Mouse (Mus musculus): Measurements from ENCODE around the gene Tmem274. TPM values are rescaled to one million over a fixed set of nuclear protein-coding genes. Genes with fewer than 3 reads are reported as not detected.

The Tmem274 gene
- polyA plus RNA-seq, 1 experiment, result 0.51 TPM

DNA sequence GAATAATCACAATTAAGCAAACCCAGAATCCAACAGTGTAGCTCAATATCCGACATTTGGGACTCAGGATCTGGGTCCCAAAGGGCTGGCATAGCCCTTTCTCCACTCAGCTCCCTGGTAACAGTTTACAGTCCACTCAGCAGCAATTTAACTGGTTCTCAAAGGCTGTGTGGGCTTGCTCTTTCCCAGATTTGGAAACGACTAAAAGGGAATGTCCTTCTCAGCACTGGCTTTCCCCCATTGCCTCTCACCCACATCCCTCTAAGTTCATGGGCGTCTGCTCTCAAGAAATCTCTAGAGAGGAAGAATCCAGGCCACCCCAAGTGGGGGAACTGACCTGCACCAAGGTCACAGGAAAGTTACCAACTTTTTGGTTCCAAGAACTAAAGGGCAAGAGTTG, 7.4 kb downstream of the Tmem274 start:
- Histone ChIP-seq H3K27ac (ENCODE audit: insufficient read depth, low read length) (peak overlapping the region; percentile 86), H3K4me1 (ENCODE audit: control insufficient read depth, insufficient read depth, low read length) (no peaks in the 10 kb centered on the region; the same call in 1 of the 2 replicates), H3K27me3 (ENCODE audit: control insufficient read depth, insufficient read depth, low read length) (no peaks in the 10 kb centered on the region), H3K4me3 (replicated peaks; ENCODE audit: insufficient read depth, low read depth, low read length) (peak overlapping the region; percentile 90)
- WGBS, result 21% methylated on average over 3 of the region's 3 CpGs
- no peak for DNase-seq
- TF ChIP-seq POLR2A (IDR thresholded peaks at IDR 0.05; ENCODE audit: borderline replicate concordance, insufficient read depth, low read length) (no peak), CTCF (IDR thresholded peaks at IDR 0.05; ENCODE audit: borderline replicate concordance, insufficient read depth, low read depth, low read length) (no peak)

- Histone ChIP-seq H3K27ac (ENCODE audit: insufficient read depth, low read length) (peak within 1 kb of the TSS; percentile 86), H3K27me3 (ENCODE audit: control insufficient read depth, insufficient read depth, low read length) (no peaks in the 10 kb centered on the region), H3K4me3 (replicated peaks; ENCODE audit: insufficient read depth, low read depth, low read length) (peak within 1 kb of the TSS; percentile 90), H3K4me1 (ENCODE audit: control insufficient read depth, insufficient read depth, low read length) (no peaks in the 10 kb centered on the region; the same call in 1 of the 2 replicates)
- under 1% methylated on average over 60 of the region's 60 CpGs for WGBS
- DNase-seq, result peak; percentile 92 to 94
- TF ChIP-seq POLR2A (IDR thresholded peaks at IDR 0.05; ENCODE audit: borderline replicate concordance, insufficient read depth, low read length), result peak; percentile 60; the same call in 1 of the 2 replicates
- no peak for TF ChIP-seq CTCF (IDR thresholded peaks at IDR 0.05; ENCODE audit: borderline replicate concordance, insufficient read depth, low read depth, low read length)
Measured at GRCm38 (mm10) chr4:149485053-149485824, 8.1 kb downstream of the Tmem274 start, which contains the start of the genes Nmnat1 and Lzic. Nmnat1 (minus strand) TSS chr4:149485202. Lzic (plus strand) TSS chr4:149485229.

DNA sequence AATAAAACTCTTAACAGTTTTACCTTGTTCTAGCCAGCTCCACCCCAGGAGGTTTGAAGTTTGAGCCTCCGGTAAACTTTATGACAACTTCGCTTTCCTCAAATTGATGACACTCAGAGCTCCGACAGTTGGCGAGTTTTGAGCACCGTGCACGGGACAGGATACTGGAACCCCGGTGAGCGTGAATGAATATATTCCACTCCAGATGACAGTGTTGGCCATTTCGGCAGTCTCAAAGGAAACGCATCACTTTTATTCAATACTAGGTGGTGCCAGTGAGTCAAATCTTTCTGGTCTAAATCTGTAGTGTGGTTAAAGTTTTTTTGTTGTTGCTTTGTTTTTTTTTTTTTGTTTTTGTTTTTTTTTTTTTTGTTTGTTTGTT, 8.6 kb downstream of the Tmem274 start:
- under 1% methylated on average over 10 of the region's 10 CpGs for WGBS
- no peak for TF ChIP-seq POLR2A (IDR thresholded peaks at IDR 0.05; ENCODE audit: borderline replicate concordance, insufficient read depth, low read length)
- peak; percentile 15; the same call in 1 of the 2 replicates for TF ChIP-seq CTCF (IDR thresholded peaks at IDR 0.05; ENCODE audit: borderline replicate concordance, insufficient read depth, low read depth, low read length)
- DNase-seq, result peak in 1 of 2 experiments; percentile 39
- Histone ChIP-seq H3K4me1 (ENCODE audit: control insufficient read depth, insufficient read depth, low read length) (no peaks in the 10 kb centered on the region; the same call in 1 of the 2 replicates), H3K27ac (ENCODE audit: insufficient read depth, low read length) (0 out of 2 replicates have a peak overlapping the region, but pooled peaks have one; percentile 4), H3K4me3 (replicated peaks; ENCODE audit: insufficient read depth, low read depth, low read length) (peak overlapping the region; percentile 90), H3K27me3 (ENCODE audit: control insufficient read depth, insufficient read depth, low read length) (no peaks in the 10 kb centered on the region)

DNA sequence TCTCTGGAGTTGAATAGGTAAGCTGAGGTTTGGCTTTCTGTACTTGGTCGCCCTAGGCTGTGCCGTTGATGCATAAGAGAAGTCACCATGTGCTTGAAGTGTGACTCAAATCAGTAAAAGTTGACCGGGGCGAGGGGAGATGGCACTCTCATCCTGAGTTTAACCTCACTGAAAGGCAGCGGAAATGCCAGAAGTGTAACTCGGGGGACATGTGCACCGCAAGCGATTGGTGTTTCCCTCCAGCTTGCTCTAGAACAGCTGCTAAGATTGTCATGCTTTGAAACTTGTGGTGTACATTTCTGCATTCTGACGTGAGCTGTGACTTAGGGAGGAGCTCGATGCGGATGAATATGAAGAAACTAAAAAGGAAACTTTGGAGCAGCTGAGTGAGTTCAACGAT, 10.6 kb downstream of the Tmem274 start:
- Histone ChIP-seq H3K4me3 (replicated peaks; ENCODE audit: insufficient read depth, low read depth, low read length) (no peak overlapping the region), H3K27me3 (ENCODE audit: control insufficient read depth, insufficient read depth, low read length) (no peaks in the 10 kb centered on the region), H3K27ac (ENCODE audit: insufficient read depth, low read length) (no peak overlapping the region), H3K4me1 (ENCODE audit: control insufficient read depth, insufficient read depth, low read length) (no peaks in the 10 kb centered on the region; the same call in 1 of the 2 replicates)
- no peak for DNase-seq
- 91% methylated on average over 12 of the region's 12 CpGs for WGBS
- no peak for TF ChIP-seq POLR2A (IDR thresholded peaks at IDR 0.05; ENCODE audit: borderline replicate concordance, insufficient read depth, low read length)
- TF ChIP-seq CTCF (IDR thresholded peaks at IDR 0.05; ENCODE audit: borderline replicate concordance, insufficient read depth, low read depth, low read length), result no peak

GRCm38 (mm10) chr4:149489415-149490240, 12.4 kb downstream of the Tmem274 start:
- 95% methylated on average over 14 of the region's 14 CpGs for WGBS

DNA sequence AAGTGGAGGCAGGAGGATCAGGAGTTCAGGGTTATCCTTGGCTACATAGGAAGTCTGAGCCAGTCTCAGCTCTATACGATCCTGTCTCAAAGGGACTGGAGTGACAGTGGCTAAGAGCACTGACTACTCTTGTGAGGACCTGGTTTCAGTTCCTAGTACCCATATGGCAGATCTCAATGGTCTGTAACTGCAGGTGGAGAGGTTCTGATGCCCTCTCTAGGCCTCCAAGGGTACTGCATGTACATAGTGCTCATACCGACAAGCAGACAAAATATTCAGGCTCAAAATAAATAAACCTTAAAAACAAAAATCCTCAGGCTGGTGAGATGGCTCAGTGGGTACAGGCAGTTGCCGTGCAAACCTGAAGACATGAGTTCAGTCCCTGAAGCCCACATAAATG, 14.0 kb downstream of the Tmem274 start:
- no peaks in the 10 kb centered on the region for H3K27me3 ChIP-seq (ENCODE audit: control insufficient read depth, insufficient read depth, low read length)
- no peaks in the 10 kb centered on the region; the same call in 1 of the 2 replicates for H3K4me1 ChIP-seq (ENCODE audit: control insufficient read depth, insufficient read depth, low read length)
- no peak overlapping the region for H3K27ac ChIP-seq (ENCODE audit: insufficient read depth, low read length)
- 98% methylated on average over 3 of the region's 3 CpGs for WGBS
- peak; percentile 24; the same call in 1 of the 2 replicates for TF ChIP-seq CTCF (IDR thresholded peaks at IDR 0.05; ENCODE audit: borderline replicate concordance, insufficient read depth, low read depth, low read length)
- no peak for TF ChIP-seq POLR2A (IDR thresholded peaks at IDR 0.05; ENCODE audit: borderline replicate concordance, insufficient read depth, low read length)
- no peak overlapping the region for H3K4me3 ChIP-seq (replicated peaks; ENCODE audit: insufficient read depth, low read depth, low read length)
- DNase-seq, result no peak

More at GRCm38 (mm10) chr4:149489415-149490240, 12.4 kb downstream of the Tmem274 start:
- TF ChIP-seq CTCF (IDR thresholded peaks at IDR 0.05; ENCODE audit: borderline replicate concordance, insufficient read depth, low read depth, low read length) (no peak), POLR2A (IDR thresholded peaks at IDR 0.05; ENCODE audit: borderline replicate concordance, insufficient read depth, low read length) (no peak)
- no peak for DNase-seq
- Histone ChIP-seq H3K4me1 (ENCODE audit: control insufficient read depth, insufficient read depth, low read length) (no peaks in the 10 kb centered on the region; the same call in 1 of the 2 replicates), H3K4me3 (replicated peaks; ENCODE audit: insufficient read depth, low read depth, low read length) (no peak overlapping the region), H3K27ac (ENCODE audit: insufficient read depth, low read length) (no peak overlapping the region), H3K27me3 (ENCODE audit: control insufficient read depth, insufficient read depth, low read length) (no peaks in the 10 kb centered on the region)

DNA sequence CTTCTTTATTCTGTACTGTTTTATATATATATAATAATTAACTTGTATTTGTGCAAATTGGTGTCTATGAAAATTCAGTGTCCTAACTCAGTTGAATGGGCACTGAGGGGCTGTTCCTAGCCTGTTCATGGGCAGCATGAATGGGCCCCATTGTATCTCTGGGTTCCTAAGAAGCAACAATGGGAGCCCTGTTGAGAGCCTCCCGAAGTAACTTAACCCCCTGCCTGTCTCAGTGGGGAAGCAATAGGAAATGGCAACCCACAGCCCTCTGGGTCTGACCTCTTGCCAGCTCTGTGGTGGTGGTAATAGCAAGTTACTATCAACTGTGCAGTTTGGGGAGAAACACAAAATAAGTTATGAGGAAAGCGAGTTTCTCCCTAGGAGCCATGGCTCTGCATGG, 19.4 kb downstream of the Tmem274 start:
- Histone ChIP-seq H3K27ac (ENCODE audit: insufficient read depth, low read length) (no peak overlapping the region; the same call in 1 of the 2 replicates), H3K4me1 (ENCODE audit: control insufficient read depth, insufficient read depth, low read length) (no peaks in the 10 kb centered on the region), H3K27me3 (ENCODE audit: control insufficient read depth, insufficient read depth, low read length) (no peaks in the 10 kb centered on the region), H3K4me3 (replicated peaks; ENCODE audit: insufficient read depth, low read depth, low read length) (no peak overlapping the region)
- no peak for TF ChIP-seq CTCF (IDR thresholded peaks at IDR 0.05; ENCODE audit: borderline replicate concordance, insufficient read depth, low read depth, low read length)
- TF ChIP-seq POLR2A (IDR thresholded peaks at IDR 0.05; ENCODE audit: borderline replicate concordance, insufficient read depth, low read length), result no peak
- WGBS, result 18% methylated on average over 2 of the region's 2 CpGs
- peak in 1 of 2 experiments; percentile 18 for DNase-seq
